Mouse (Mus musculus): Measurements from ENCODE around the gene Atp6v1e2. TPM values are rescaled to one million over a fixed set of nuclear protein-coding genes. Genes with fewer than 3 reads are reported as not detected.

The Atp6v1e2 gene
- polyA plus RNA-seq, 1 experiment from 2014 or later = not detected

- H3K4me2 ChIP-seq = no peak overlapping the region
- no peaks in the 10 kb centered on the region for H3K4me1 ChIP-seq (ENCODE audit: control insufficient read depth, insufficient read depth, low read length)
- H3K36me3 ChIP-seq (ENCODE audit: control insufficient read depth, insufficient read depth, low read length) = no peaks in the 10 kb centered on the region
- H3K9ac ChIP-seq (ENCODE audit: low read depth, low read length) = no peak overlapping the region
- no peaks in the 10 kb centered on the region for H3K27me3 ChIP-seq (ENCODE audit: control insufficient read depth, insufficient read depth, low read length)
- no peak overlapping the region for H3K27ac ChIP-seq (ENCODE audit: low read depth, low read length)
- WGBS (ENCODE audit: insufficient replicate concordance) = 84% methylated on average over 6 of the region's 6 CpGs
- ATAC-seq (replicated peaks; ENCODE audit: insufficient number of reproducible peaks, low FRiP score, low TSS enrichment) = no peak
- no peak overlapping the region for H3K4me3 ChIP-seq (ENCODE audit: low read depth, low read length)
- no peaks in the 10 kb centered on the region for H3K9me3 ChIP-seq (replicated peaks; ENCODE audit: control insufficient read depth, low read length)
Observed at GRCm38 (mm10) chr17:86897486-86898165, 50.1 kb downstream of the Atp6v1e2 start.

- no peak overlapping the region for H3K4me3 ChIP-seq (ENCODE audit: low read depth, low read length)
- no peaks in the 10 kb centered on the region for H3K27me3 ChIP-seq (ENCODE audit: control insufficient read depth, insufficient read depth, low read length)
- H3K9ac ChIP-seq (ENCODE audit: low read depth, low read length) = no peak overlapping the region
- no peak overlapping the region for H3K27ac ChIP-seq (ENCODE audit: low read depth, low read length)
- no peaks in the 10 kb centered on the region for H3K4me1 ChIP-seq (ENCODE audit: control insufficient read depth, insufficient read depth, low read length)
- 74% methylated on average over 4 of the region's 4 CpGs for WGBS (ENCODE audit: insufficient replicate concordance)
- ATAC-seq (replicated peaks; ENCODE audit: insufficient number of reproducible peaks, low FRiP score, low TSS enrichment) = no peak
- H3K4me2 ChIP-seq = no peak overlapping the region
- no peaks in the 10 kb centered on the region for H3K36me3 ChIP-seq (ENCODE audit: control insufficient read depth, insufficient read depth, low read length)
- no peaks in the 10 kb centered on the region for H3K9me3 ChIP-seq (replicated peaks; ENCODE audit: control insufficient read depth, low read length)
Observed at GRCm38 (mm10) chr17:86895191-86895590, 52.5 kb downstream of the Atp6v1e2 start.

Other genes with a start within 250 kb of the Atp6v1e2 start
- 11.5 and 14.8 TPM in 2 replicates for gene Epas1, start 194.2 kb downstream of the Atp6v1e2 start, polyA plus RNA-seq (2014; fragmentation: Nextera tagmentation; extraction: Ambion mirVana)
- gene Tmem247, start 30.5 kb downstream of the Atp6v1e2 start, polyA plus RNA-seq (2014; fragmentation: Nextera tagmentation; extraction: Ambion mirVana) = not detected in 2 replicates
- gene Rhoq, start 15.2 kb upstream of the Atp6v1e2 start, polyA plus RNA-seq (2014; fragmentation: Nextera tagmentation; extraction: Ambion mirVana) = 21.9 and 24.7 TPM in 2 replicates
- gene Pigf, start 77.5 kb upstream of the Atp6v1e2 start, polyA plus RNA-seq (2014; fragmentation: Nextera tagmentation; extraction: Ambion mirVana) = 17.9 and 20.0 TPM in 2 replicates
- 118 and 125 TPM in 2 replicates for gene Cript, start 77.7 kb upstream of the Atp6v1e2 start, polyA plus RNA-seq (2014; fragmentation: Nextera tagmentation; extraction: Ambion mirVana)
- gene Socs5, start 159.8 kb upstream of the Atp6v1e2 start, polyA plus RNA-seq (2014; fragmentation: Nextera tagmentation; extraction: Ambion mirVana) = 11.2 and 11.9 TPM in 2 replicates

All from heart, embryonic 11.5 days (tissue).